Mouse (Mus musculus) adrenal gland, postnatal 14 days (tissue): ENCODE data around the gene Csdc2. TPM values are rescaled to one million over a fixed set of nuclear protein-coding genes. Genes with fewer than 3 reads are reported as not detected.
"Not testable (repeated sequence)": the region's sequence is repeated elsewhere in the genome, so short reads cannot be mapped to it uniquely, and the experiment has no call there.

ENCODE experiments used
- DNase-seq: peaks from one replicate; pipeline ENCODE4 v3.0.0; 2021; ENCODE audit warnings: mixed read lengths
- total RNA-seq: library from RNA; stranded (reverse); gene quantifications from 2 replicates; pipeline ENCODE4 v1.2.3, GENCODE M21; 2021

The Csdc2 gene
- total RNA-seq, 1 experiment from 2014 or later: 15.7 TPM

DNA sequence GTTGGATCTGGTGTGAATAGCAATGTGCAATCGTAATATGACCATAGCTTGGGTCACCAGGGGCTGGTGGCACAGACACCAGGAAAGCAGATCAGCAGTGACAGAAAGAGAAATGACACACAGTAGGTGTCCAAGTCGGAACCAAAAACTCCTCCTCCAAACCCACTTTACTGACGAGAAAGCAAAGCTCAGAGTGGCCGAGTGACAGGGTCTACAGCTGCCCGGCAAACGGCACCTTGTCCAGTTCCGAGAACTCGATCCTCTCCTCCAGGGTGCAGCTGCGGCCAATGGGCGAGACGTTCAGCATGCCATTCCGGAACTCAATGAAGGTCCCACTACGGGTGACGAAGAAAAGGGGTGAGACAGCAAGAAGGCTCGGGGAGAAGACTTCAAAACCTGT lies 18.9 kb downstream of the Csdc2 start:
- no peak for DNase-seq

DNA sequence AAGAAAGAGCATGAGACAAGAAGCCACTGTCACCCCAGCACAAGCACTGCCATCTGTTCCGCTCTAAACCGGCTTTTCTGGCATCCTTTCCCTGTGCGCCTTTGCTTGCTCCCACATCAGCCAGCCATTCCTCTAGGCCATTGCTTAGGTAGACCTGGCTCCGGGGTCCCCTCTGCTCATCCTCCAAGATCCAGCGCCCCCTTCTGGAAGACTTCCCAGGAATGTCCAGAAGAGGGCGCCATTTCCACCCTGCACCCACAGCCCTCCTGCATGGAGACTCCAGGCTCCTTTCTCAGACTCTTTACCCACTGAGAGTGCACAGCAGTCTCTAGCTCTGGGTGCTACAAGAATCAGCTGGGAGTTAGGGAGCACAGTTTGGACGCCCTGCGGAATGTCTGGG lies 19.9 kb downstream of the Csdc2 start:
- DNase-seq: peak; percentile 81

DNA sequence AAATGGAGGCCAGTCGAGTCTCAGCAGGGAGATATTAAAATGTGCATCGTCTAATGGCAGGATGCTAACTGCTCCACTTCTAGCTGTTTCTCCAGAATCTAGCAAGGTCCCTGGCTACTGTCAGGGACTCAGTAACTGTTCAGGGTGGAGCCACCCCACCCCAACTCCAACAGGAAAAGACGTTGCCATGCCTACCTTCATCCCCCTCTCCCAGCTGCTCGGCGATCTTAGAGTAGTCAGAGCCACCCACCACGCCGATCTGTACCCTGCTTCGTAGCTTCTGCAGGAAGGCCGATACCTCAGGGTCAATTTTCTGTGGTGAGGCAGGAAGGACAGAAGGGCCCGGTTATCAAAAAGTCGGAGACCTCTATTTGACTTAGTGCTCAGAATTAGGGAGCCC lies 21.0 kb downstream of the Csdc2 start:
- DNase-seq: no peak

DNA sequence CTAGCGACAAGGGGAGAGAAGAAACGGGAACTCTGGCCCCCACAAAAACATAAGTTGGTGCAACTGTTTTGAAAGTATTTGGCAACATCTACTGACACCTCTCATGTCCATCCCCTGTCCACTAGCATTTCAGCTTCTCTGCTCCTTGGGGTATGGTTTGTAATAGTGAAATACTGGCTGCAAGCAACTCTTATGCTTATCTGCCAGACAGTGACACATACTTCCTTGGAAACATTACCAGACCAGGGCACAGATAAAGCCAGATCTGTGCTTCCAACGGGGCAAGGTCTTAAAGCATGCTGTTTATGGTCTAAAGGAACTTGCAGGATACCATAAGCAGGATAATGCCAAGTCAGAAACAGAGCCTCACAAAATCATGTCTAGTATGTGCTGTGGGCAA lies 22.3 kb downstream of the Csdc2 start:
- no peak for DNase-seq

DNA sequence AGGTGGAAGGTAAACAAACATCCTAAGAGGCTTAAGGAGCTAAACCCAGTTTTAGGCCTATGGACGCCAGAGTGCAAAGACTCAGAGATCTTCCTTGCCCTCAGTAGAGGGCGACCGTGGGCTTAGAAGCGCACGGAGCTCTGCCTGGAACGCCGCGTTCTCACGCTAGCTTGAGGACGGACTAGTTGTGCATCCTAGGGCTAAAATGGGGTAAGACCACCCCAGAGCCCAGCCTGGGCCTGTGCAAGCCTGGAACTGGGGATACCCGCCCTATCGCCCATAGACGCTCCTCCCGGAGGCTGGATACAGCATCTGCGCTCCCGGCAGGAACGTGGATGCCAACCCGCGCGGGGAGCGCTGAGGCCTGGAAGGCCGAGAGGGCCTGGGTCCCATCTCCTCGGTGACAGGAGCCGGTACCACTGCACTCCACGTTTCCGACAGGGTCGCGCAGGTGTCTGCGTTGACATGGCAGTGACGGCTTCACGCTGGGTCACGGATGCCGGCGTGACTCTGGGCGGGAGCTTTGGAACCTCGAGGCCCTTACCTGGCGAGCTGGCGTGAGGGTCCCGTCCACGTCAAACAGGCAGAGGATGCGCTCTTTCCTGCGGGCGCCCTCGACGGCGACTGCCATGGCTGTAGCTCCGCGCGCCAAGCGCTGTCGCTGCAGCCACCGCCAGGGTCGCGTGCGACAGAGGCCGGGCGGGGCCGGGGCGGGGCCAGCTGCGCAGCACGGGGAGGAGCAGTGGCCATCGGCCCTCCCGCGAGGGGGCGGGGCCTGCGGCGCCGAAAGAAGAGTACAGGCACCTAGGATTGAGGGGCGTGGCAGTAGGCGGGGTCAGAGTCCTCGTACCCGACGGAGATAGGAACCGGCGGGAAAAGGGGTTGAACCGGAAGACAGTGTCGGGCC lies 23.9 kb downstream of the Csdc2 start, which contains the start of gene Pmm1:
Gene Pmm1, minus strand, starts transcription at position 760 of the 907 bp plus-strand sequence.
- DNase-seq: peak; percentile 100

DNA sequence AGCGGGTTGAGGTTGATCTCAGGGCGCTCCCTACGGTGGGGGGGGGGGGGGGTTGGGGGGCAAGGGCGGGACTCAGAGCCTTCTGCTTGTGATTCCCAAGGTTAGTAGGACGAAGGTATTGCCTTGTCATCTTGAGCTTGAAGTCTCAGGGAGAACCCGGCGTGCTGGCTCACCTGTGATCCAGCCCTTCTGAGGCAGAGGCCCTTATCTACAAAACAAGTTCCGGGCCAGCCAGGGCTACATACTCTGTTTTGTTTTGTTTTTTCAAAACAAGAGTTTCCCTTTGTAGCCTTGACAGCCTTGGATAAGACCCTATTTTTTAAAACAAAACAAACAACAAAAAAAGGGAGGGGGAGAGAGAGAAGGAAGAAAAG lies 24.5 kb downstream of the Csdc2 start:
- DNase-seq: no peak

DNA sequence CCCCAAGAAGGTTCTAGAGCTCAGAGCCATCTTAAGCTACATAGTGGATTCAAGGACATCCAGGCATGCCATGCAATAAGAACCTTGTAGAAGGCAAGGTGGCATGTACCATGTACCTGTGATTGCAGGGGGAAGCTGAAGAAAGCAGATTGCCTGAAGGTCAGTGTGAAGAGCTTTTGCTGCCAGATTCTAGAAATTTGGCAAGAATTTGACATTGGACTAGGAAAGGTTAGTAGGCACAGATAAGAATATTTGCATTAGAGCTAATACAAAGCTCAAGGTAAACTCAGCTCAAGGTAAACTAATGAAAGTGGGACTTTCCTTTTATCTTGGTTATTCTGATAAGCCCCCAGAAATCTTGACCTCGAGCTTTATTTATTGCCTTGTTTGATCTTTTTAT lies 27.7 kb downstream of the Csdc2 start:
- DNase-seq: no peak

DNA sequence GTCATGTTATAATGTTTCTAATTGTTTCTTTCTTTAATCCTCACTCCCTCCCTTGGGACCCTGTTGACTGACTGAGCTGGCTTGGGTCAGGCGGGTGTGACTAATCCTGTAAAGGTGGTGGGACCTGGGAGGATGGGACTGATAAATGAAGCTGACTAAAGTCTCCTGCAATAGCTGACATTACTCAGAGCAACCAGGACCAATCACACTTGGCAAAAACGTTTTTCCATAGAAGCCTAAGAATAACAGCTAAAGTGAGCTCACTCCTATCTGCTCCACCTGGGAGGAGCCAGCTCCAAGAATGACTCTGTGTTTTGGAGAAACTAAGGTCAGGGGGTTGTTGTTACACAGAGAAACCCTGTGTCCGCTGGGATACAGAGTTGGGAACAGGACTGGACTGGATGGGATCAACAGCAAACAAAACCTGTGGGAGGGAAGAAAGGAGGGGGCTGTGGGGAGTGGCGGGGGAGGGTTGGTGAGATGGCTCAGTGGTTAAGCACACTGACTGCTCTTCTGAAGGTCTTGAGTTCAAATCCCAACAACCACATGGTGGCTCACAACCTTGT lies 28.5 kb downstream of the Csdc2 start:
- DNase-seq: no peak

DNA sequence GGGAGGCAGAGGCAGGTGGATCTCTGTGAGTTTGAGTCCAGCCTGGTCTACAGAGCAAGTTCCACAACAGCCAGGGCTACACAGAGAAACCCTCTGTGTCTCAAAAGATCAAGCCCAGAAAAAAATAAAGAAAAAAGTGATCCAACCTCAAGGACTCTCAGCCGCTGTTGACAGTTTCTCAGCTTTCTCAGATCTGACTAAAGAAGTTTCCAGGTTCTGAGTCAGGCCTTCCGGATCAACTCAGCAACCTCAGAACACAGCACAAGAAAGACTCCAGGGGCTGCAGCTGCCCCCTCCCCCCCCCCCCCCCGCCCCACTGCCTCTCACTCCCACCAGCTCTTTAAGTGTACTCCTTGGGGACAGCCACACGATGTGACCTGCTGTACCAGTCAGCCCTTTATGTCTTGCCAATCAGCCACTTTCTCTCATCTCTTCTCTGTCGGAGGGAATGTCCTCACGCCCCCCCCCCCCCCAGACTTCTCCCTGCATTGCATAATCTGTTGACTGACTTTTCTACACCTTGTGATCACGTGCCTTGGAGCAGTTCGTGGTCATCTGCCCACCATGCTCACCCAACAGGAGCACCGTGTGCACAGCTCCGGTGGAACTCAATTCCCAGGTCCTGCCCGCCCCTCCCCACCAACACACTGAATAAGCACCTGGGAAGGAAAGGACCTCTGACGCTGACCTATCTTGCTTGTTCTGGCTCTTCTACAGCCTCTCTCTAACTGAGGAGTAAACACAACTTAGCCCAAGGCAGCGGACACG lies 29.7 kb downstream of the Csdc2 start:
- DNase-seq: no peak

DNA sequence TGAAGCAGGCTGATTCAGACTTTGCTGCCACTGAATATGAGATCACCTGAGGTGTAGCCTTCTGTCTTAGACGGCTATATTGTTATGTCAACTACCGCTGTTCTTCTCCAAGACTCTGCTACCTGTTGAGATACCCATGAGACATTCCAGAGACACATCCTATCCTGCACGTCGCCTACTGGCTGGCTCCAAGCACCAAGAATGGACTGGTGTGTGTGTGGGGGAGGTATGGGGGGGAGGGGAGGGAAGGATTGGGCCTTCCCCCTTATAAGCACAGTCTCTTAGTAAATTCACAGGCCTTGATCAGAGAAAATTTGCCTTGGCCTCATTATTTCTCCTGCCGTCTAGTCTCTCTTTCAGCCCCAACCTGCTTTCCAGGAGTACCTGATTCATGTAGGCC lies 31.3 kb downstream of the Csdc2 start:
- DNase-seq: no peak

DNA sequence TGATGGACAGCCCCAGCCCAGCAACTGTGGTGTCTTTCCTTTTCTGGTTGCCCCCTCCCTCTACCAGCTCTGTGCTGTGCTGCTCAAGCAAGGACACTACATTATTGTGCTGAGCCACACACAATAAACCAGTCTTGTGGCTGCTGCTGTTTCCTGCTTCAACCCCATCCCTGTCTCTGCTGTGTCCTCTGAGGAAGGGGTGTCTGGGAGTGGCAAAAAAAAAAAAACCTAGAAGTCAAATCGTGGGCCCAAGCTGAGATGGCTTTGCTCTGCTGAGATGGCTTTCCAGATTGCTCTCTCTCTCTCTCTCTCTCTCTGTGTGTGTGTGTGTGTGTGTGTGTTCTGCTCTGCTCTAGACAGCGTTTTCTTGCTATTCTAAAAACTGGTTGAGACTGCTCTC lies 31.9 kb downstream of the Csdc2 start:
- no peak for DNase-seq

DNA sequence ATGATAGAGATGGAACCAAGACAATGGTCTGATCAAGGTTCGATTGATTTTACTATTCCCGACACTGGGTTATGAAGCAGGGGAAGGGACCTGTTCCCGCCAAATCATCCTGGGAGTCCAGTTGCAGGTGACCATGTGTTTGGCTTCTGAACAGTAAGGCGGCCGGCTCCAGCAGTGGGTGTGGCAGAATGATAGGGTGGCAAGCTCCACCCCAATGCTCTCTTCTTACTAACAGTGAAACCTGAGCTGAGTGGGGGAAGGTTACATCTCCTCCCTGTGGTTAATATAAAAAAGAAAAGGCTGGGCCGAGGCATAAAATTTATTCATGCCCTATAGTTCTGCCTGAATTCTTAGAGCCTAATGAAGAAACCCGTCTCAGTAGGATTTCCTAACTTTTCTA lies 32.6 kb downstream of the Csdc2 start:
- no peak for DNase-seq

DNA sequence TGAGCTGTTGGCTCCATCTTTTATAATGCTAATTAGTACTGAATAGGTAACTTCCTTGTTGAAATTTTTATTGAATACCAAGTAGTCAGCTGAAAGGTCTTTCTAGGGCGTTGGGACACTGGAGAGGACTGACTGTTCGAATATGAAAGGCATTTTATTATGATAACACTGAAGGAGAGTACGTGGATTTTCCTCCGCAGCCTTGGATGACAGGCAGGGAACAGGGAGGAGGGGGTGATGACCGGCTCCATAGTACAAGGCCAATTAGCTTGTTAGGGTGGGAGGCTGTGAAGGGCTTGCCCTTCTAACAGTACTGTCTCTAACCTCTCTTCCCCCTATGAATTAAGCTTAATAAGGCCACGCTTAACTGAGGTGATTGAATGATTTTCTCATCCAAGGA lies 33.1 kb downstream of the Csdc2 start:
- not testable (repeated sequence) for DNase-seq

DNA sequence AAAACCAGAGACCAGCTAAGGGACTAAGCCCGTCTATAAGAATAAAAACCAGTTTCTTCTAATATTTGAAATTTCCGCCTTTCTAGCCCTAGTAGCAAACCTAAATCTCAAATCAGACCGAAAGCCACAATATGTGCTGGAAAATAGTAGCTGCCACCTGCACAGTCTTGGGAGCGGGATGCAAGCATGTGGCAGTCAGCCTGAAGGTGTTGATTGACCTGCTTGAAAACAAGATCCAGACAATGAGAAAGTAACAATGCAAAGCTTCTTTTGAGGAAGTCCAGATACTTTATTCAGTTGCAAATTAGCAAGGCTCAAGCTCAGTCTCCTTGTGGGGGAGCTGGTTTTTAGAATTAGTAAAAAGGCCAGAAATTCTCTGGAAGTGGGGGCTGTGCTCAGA lies 33.9 kb downstream of the Csdc2 start:
- not testable (repeated sequence) for DNase-seq

DNA sequence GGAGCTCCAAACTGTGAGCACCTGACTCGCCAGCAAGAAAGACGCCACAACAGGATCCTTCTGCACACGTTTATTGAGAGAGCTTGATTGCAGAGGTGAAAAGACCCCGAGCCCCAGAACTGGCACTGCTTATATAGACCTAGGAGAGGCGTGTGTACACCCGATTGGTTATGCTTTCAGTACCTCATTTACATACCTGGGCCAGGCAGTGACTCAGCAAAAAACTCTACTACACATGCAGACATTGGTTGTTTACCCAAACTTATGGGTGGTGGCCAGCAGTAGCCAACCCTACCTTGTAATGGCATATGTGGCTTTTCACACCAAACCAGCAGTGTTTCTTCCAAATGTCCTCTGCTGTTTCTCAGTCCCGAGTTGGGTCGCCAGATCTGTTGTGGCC lies 38.6 kb downstream of the Csdc2 start:
- DNase-seq: not testable (repeated sequence)

DNA sequence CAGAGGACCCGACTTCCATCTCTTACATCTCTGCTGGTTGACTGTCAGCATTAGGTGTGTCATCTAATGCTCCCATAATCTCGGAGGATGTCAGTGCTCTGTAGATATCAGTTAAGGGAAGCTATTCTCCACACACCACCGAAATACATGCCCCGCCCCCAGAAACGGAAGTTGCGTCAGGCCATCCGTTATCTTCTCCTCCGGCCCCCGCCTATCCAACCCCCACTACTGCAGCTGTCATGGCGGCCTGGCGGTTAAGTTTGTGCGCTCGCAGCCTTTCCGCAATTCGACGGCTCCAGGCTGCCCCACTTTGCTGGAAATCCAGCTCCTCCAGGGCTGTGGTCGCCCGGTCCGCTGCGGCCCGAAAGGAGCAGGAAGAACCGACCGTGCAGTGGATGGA lies 43.8 kb downstream of the Csdc2 start, which contains the start of gene 1700029P11Rik:
Gene 1700029P11Rik, plus strand, starts transcription at position 220 of the 400 bp plus-strand sequence.
- DNase-seq: no peak

DNA sequence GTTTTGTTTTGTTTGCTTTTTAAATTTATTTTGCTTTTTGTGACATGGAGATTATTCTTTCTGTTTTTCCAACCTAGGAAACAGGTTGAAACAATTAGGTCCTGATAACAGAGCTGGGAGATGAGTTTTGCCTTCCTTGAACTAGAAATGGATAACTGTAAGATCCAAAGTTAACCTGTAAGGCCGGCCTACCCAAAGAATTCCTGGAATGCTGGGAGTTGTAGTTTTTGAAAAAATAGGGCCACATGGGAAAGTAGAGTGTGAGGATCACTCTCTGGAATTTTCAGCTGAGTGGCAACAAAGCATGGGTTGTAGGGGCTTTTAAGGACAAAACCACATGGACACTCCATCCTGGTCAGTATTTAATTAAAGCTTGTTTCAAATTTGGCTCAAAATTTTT lies 45.6 kb downstream of the Csdc2 start:
- no peak for DNase-seq

DNA sequence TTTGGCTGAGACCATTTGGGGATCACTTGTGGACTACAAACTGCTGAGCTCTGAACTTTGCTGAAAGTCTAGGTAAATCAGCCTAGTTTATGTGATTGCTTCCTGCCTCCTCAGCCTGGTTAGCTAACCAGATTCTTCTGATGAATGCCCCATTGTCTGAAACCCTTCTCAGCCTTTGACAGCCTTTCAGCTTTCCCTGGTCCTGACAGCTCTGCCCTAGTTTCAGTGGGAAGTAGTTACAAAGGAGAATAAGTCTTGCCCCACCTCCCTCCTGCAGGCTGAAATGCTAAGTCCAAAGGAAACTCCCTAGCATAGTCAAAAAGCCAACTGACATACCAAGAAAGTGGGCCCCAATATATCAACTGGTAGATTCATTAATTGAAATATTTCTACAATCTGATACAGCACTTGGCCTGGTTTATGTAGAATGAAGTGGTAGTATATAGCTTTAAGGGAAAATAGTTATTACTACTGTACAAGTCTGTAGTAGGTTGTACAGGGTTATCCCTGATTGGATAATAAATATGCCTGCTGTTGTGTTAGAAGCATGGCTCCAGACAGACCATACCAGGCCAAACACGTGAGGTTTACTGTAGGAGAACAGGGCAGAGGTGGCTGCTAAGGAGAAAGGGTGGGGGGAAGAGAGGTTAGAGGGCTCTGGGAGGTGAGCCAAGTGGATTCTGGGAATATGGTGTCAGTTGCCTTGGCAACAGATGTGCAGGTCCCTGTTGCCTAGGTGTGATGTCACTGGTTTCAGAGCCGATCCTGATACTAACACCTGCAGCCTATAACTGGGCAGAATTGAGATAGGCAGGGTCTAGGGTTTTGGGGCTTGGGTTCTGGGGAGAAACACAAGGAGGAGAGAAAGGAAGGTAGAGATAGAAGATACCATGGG lies 49.0 kb downstream of the Csdc2 start:
- no peak for DNase-seq

DNA sequence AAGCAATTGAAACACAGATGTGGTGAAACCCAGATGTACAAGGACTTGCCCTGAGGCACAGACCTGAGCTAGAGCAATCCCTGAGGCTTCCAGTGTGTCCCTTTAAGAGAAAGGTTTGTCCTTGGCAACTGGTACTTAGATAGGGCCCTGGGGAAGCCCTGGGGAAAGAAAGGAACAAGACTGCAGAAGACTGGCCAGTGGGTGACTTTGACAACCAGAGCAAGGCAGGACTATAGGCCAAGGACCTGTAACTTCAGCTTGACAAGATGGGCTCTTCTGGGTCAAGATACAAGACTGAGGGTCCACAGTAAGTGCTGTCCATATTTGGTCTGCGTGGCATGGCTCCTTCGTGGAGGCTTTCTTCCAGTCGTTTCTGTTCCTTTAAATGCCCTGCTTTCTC lies 51.1 kb downstream of the Csdc2 start, which contains the start of gene Xrcc6:
Gene Xrcc6, plus strand, starts transcription at position 190 of the 400 bp plus-strand sequence.
- peak; percentile 60 for DNase-seq

DNA sequence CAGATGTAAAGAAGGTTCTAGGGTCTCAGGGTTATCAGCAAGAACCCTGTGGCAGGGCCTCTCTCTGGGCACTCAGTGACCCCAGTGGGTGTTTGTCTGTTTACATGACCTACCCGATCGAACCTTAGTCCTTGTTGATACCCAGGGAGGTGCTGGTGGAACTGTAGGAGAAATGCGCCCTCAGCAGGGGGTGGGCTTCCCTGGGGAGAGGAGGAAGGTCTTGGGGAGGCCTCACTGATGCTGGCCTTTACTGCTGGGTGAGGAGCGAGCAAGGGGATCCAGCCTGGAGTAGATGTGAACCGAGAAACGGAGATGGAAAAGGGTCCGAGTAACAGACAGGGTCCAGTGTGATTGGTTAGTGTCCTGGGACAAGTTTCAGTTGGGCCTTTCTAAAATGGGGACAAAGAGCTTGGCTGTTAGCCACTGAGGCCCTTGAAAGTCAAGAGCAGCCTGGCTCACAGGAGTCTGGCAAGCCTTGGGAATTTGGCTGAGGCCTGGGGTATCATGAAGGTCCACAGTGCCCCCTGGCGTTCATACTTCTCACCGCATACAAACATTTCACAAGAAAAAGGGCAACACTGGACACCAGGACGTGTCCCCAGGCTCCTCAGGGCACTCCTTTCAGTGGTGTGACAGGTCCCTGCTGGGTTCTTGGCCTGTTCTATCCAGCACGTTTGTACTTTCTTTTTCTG lies 53.0 kb downstream of the Csdc2 start:
- peak; percentile 95 for DNase-seq

DNA sequence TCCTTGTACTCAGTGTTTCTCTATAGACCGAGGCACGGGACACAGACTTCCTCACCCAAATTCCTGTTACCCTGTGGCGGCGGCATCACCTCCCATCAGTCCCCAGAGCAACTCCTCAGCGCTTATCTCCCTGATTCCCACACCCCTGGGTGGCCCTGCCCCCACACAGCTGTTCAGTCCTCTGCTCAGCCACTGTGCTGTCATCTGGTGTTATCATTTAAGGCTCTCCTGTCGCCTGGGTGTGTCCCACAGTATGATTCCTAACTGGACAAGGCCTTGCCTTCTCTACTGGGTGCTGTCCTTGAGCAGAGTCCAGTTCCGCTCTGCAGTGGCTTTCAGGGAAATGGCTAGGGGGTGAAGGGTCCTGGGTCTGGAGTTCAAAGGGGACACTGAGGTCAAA lies 54.0 kb downstream of the Csdc2 start:
- DNase-seq: peak; percentile 53
